In the genomic region with DNA sequence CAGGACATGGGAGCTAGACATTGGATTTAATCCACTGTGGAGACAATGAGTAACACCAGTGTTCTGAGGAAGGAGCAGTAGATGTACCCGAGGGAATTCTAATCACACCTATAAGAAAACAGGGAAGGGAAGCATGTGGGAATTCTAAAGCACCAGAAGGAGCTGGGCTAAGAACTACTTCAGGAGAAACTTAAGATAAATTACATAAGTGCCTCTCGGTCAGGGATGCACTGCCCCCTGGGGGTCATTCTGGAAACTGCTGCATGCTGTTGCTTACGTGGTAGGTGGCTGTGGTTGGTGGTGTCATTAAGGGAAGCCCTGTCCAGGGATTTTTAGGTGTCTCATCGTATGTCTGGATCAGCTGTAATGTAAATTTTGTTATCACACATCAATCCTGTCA, we compare ENCODE assay signal across 8 mouse cellular contexts. TPM values are rescaled to one million over a fixed set of nuclear protein-coding genes. Genes with fewer than 3 reads are reported as not detected.
DNase-seq lines count a peak whose midpoint lies in the region; ATAC-seq and TF ChIP-seq lines count a peak whose summit lies in the region.

No protein-coding gene starts in this region.

- peak; percentile 82 for TF ChIP-seq CTCF in hindbrain, postnatal 0 days (IDR thresholded peaks at IDR 0.05; ENCODE audit: low read depth)

- H3K9me3 ChIP-seq in hindbrain, postnatal 0 days (ENCODE audit: low read length): no peaks in the 10 kb centered on the region

- H3K4me1 ChIP-seq in hindbrain, postnatal 0 days (ENCODE audit: insufficient read depth, low read length): no peaks in the 10 kb centered on the region

- 20% methylated on average over 4 of the region's 4 CpGs for WGBS in hindbrain, postnatal 0 days

- no peaks in the 10 kb centered on the region for H3K36me3 ChIP-seq in hindbrain, postnatal 0 days (ENCODE audit: insufficient read depth, low read length)

- DNase-seq in T-cell, adult 2 months (ENCODE audit: low spot score): peak; percentile 64
- peak; percentile 81 for DNase-seq in cerebellum, adult 8-10 months
- DNase-seq in frontal cortex, postnatal 10 days (ENCODE audit: low spot score in 2 of 2): peak; percentile 47 to 72
- DNase-seq in hindbrain, postnatal 0 days (ENCODE audit: low spot score): peak; percentile 81
- peak; percentile 83 to 89 for DNase-seq in left cerebral cortex, adult 18-20 months (ENCODE audit: low spot score in 2 of 2)
- DNase-seq in right cerebral cortex, postnatal 4 days: peak; percentile 93
- DNase-seq in adipocyte (ENCODE audit: low spot score): no peak

- H3K4me2 ChIP-seq in hindbrain, postnatal 0 days (ENCODE audit: low read depth, low read length): no peak overlapping the region

- H3K4me3 ChIP-seq in hindbrain, postnatal 0 days (ENCODE audit: low read length): no peak overlapping the region

- H3K27me3 ChIP-seq in hindbrain, postnatal 0 days (ENCODE audit: insufficient read depth, low read length): no peaks in the 10 kb centered on the region

- H3K9ac ChIP-seq in hindbrain, postnatal 0 days (replicated peaks; ENCODE audit: low read length): no peak overlapping the region

- no peak overlapping the region for H3K27ac ChIP-seq in hindbrain, postnatal 0 days

- no peak for ATAC-seq in hindbrain, postnatal 0 days
- peak; percentile 90 for ATAC-seq in megakaryocyte-erythroid progenitor cell, adult 5-6 weeks (replicated peaks; ENCODE audit: low FRiP score, low TSS enrichment, poor library complexity, severe bottlenecking)

RNA-seq across cellular contexts. Expression of gene Grxcr1, which starts 19.0 kb away (rescaled TPM):
- not detected in 2 replicates for total RNA-seq in hindbrain, postnatal 0 days (2014; rRNA removed)
- 0.18 and 0.23 TPM in 2 replicates for polyA plus RNA-seq in hindbrain, postnatal 0 days (2015; fragmentation: Nextera tagmentation; extraction: Ambion mirVana)
- not detected for total RNA-seq in left cerebral cortex, adult 18-20 months (2021)
- total RNA-seq in megakaryocyte-erythroid progenitor cell, adult 5-6 weeks (2014; fragmentation: Nextera tagmentation): not detected in 2 replicates
- not detected in 2 replicates for total RNA-seq in megakaryocyte-erythroid progenitor cell, adult 5-6 weeks (2017)
